Mouse (Mus musculus) liver, adult (tissue): ENCODE measurements around the gene Serinc5.

Experiments used
- GATA4 ChIP-seq: IDR thresholded peaks from 2 replicates; pipeline ENCODE4 v1.6.1; 2014; ENCODE audit warnings: mild to moderate bottlenecking, low read length; ENCODE audit not compliant: insufficient replicate concordance

Serinc5 gene

DNA sequence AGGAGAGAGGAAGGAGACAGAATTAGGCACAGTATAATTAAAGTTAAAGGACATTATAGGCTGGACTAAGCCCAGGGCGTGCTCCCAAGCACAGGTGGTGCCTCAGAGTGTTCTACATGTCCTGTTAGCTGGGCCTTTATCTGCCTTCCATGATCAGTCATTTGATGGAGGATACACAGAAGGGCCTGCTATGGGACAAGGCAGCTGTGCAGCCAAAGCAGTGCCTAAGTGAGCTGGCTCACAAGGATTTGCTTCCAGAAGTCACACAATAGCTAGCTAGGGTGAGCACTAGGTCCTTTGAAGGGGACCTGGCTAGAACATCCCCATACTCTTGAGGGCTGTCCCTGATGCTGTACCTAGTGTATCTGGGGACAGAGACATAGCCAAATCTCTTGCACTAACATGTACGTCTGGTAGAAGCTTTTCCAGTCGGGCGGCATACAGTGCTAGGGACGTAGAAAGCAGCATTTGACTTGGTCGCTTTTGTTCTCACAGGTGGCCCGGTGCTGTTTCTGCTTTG, 94.2 kb downstream of the Serinc5 start:
- TF ChIP-seq GATA4: no peak

GRCm38 (mm10) chr13:92706342-92707061, 95.6 kb downstream of the Serinc5 start:
- TF ChIP-seq GATA4: no peak

GRCm38 (mm10) chr13:92707941-92708340, 97.0 kb downstream of the Serinc5 start:
- no peak for TF ChIP-seq GATA4

GRCm38 (mm10) chr13:92708466-92708865, 97.6 kb downstream of the Serinc5 start:
- no peak for TF ChIP-seq GATA4

- TF ChIP-seq GATA4: no peak
These were observed 98.6 kb downstream of the Serinc5 start for GRCm38 (mm10) chr13:92709535-92709934.

GRCm38 (mm10) chr13:92710361-92710760, 99.5 kb downstream of the Serinc5 start:
- no peak for TF ChIP-seq GATA4

DNA sequence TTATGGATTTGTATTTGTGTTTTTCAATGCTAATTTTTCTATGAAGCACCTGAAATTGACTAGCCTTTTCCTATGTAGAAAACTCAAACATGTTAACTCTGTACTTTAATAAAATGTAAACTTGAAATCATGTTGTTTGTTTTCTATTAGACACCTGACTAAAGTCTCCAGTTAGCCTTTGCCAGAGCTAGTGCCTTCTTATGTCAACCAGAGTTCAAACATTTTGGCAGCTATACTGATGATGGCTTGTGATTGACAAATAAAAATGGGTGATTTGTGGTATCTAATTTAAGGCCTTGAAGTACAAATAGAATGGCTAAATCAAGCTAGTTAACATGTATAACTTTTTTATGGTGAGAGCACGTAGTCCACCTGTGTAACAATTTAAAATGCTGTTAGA, 100.9 kb downstream of the Serinc5 start:
- TF ChIP-seq GATA4: no peak

GRCm38 (mm10) chr13:92712619-92713018, 101.7 kb downstream of the Serinc5 start:
- no peak for TF ChIP-seq GATA4

DNA sequence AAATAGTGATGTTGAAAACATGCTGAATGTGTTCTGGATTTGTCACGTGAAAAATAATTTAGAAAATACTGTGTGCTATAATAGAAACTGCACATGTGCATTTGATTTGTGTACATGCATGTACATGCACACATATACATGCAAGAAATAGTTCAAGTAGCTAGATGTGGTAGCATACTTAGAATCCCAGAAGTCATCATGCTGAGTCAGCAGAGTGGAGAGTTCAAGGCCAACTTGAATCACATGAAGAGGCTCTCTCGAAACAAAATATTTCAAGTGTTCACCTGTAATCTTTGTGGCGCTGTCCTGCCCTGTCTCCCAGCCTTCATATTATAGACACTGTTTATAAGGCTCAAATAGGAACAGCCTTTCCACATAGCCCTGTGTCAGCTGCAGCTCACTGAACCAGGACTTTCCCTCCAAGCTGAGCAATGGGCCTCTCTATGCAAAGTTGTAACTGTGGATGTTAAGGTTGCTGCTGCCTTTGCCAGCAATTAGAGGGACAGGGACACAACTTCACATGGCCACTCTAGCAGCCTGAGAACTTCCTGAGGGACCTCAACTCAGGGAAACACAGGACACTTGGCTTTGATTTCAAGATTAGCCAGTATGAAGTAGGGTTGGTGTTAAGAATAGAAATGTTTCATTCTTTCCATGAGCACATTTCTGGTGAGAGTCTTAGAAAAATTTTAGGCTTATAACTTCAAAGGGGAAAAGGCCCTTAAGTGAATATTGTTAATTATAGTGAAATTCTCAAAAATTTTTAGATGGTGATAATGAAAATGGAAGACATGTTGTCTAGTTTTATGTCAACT, 107.2 kb downstream of the Serinc5 start:
- TF ChIP-seq GATA4: no peak

GRCm38 (mm10) chr13:92721006-92721405, 110.1 kb downstream of the Serinc5 start:
- no peak for TF ChIP-seq GATA4

GRCm38 (mm10) chr13:92722389-92722788, 111.5 kb downstream of the Serinc5 start:
- TF ChIP-seq GATA4: no peak

GRCm38 (mm10) chr13:92729811-92730210, 118.9 kb downstream of the Serinc5 start:
- no peak for TF ChIP-seq GATA4

DNA sequence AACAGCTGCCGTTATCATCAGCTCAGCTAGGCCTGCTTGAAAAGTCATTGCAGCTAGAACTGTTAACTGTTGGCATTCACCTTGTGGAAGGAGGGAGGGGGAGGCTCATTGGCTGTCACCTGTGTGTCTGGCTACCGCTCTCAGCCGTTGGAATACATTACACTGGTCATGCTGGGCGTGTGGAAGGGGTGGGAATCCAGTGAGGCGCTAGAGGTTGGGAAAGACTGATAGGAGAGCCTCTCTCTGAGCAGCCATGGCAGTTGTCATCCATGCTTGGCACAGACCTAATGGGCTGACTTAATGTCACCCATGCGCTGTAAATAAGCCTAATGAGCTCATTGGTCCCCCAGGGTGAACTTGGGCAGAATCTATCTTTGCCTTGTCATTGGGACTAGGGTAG, 120.9 kb downstream of the Serinc5 start:
- no peak for TF ChIP-seq GATA4

GRCm38 (mm10) chr13:92732836-92733235, 121.9 kb downstream of the Serinc5 start:
- TF ChIP-seq GATA4: no peak

DNA sequence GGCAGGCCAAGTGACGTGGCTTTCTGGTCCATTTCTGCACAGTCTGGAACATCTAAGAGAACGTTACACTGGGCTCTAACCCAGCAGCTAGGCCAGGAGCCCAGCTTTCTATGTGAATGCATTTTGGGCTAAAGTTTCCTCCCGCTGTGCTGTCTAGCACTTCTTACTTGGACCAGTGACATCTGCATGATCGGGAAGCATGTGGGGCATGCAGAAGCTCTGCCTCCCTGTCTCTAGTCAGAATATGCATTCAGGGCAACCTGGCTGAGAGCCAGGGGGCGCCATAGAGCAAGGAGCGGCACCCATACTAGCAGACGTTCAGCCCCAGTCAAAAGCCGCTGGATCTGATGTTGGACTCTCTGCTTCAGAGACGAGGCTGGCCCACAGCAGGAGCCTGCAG, 122.4 kb downstream of the Serinc5 start:
- no peak for TF ChIP-seq GATA4

DNA sequence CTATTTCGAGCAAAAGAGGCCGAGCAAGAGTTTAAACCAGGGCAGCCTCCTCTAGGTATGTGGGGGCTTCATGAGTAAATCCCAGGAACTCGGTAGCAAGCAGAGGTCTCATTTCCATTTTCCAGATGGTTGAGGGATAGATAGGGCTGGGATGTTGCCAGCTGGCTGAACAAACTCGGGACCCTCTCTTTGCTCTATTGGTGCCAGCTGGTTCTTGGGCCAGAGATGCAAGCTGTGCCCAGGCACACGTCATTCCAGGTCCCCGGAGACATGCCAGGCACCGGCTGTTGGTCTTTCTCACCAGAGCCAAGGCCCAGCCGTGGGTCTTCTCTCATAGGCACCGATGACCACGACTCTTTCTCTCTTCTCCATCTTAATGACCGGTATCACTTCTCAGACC, 122.8 kb downstream of the Serinc5 start:
- no peak for TF ChIP-seq GATA4
